Mouse (Mus musculus): ENCODE measurements around the gene Podn. TPM values are rescaled to one million over a fixed set of nuclear protein-coding genes. Genes with fewer than 3 reads are reported as not detected.

Gene Podn
- polyA plus RNA-seq, 1 experiment from 2014 or later, result 0.27 TPM

DNA sequence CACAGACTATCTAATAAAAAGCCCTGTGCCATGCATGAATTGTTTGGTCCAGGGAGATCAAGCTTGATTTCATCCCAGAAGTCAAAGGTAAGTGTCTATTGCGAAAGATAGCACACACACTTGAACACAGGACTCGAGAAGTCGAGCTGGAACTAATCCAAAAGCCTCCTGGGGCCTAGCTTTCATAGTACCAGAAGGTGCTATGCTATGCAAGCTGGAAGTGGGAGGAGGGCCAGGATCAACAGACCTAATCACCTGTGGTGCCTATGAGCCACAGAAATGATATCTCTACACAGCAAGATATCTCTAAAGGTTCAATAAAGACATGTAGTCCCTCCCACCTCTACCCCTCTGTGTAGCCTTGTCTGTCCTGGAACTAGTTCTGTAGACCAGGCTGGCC, 24.2 kb downstream of the Podn start:
- Histone ChIP-seq H3K4me2 (no peak overlapping the region), H3K4me1 (peaks cover 13% of the 10 kb centered on the region), H3K9me3 (no peaks in the 10 kb centered on the region), H3K27ac (no peak overlapping the region), H3K9ac (no peak overlapping the region), H3K36me3 (replicated peaks) (peaks cover 6% of the 10 kb centered on the region; the same call in 1 of the 2 replicates), H3K4me3 (replicated peaks) (no peak overlapping the region), H3K27me3 (no peaks in the 10 kb centered on the region)
- 97% methylated on average over 3 of the region's 3 CpGs for WGBS
- ATAC-seq (ENCODE audit: low FRiP score), result no peak

DNA sequence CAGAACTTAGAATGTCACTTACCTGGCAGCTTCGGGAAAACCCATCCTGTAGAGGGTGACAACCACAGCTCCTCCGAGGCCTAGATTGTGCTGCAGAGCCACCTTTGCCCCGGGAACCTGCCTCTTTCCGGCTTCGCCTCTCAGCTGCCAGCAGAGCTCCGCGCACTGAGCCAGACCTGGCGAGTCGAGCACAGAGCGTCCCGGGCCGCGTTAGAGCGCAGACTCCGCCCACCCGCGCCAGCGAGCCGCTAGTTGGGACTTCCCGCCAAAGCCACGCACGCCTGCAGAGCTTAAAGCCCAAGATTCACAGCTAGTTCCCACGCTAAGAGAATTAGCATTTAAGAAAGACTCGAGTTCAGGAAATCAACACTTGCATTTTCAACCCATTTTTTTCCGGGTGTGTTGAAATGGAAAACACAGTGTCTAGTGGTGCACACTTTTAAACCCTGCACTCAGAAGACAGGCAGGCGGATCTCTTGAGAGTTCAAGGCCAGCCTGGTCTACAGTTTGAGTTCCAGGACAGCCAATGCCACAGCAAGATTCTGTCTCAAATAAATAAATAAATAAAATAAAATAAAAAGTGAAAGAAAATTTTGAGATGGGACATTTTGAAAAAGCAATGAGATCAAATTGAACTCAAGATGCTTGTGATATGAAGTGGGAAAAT, 24.9 kb downstream of the Podn start:
- peak overlapping the region; percentile 46 for H3K9ac ChIP-seq
- no peaks in the 10 kb centered on the region for H3K9me3 ChIP-seq
- H3K4me2 ChIP-seq, result peak overlapping the region; percentile 60
- peak overlapping the region; percentile 45 for H3K4me3 ChIP-seq (replicated peaks)
- ATAC-seq (ENCODE audit: low FRiP score), result peak; percentile 96
- H3K36me3 ChIP-seq (replicated peaks), result peaks cover 6% of the 10 kb centered on the region; the same call in 1 of the 2 replicates
- 3% methylated on average over 26 of the region's 26 CpGs for WGBS
- peaks cover 13% of the 10 kb centered on the region for H3K4me1 ChIP-seq
- no peaks in the 10 kb centered on the region for H3K27me3 ChIP-seq
- no peak overlapping the region for H3K27ac ChIP-seq

DNA sequence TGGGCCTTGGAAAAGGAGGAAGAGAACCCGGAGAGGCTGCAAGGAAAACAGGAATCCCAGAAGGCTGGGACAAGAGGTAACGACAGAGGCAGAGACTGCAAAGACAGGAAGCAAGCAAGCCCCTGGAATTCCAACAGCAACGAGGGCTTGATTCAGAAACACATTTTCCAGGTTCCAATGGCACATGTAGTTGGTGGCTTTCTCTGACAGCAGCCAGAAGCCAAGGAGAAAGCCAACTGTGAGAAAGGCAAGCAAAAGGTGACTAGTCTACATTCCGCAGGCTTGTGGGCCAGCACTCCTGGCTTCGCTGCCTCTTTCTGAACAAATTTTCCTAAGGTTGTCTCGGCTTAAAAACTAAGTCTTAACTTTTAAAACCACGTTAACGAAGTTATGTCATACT, 25.5 kb downstream of the Podn start:
- peak overlapping the region; percentile 46 for H3K9ac ChIP-seq
- H3K27ac ChIP-seq, result no peak overlapping the region
- H3K4me2 ChIP-seq, result peak overlapping the region; percentile 60
- H3K9me3 ChIP-seq, result no peaks in the 10 kb centered on the region
- 10% methylated on average over 8 of the region's 8 CpGs for WGBS
- 0 out of 2 replicates have a peak, but pooled peaks have one; percentile 16 for ATAC-seq (ENCODE audit: low FRiP score)
- H3K4me1 ChIP-seq, result peaks cover 13% of the 10 kb centered on the region
- peaks cover 6% of the 10 kb centered on the region; the same call in 1 of the 2 replicates for H3K36me3 ChIP-seq (replicated peaks)
- H3K27me3 ChIP-seq, result no peaks in the 10 kb centered on the region
- H3K4me3 ChIP-seq (replicated peaks), result peak overlapping the region; percentile 45

DNA sequence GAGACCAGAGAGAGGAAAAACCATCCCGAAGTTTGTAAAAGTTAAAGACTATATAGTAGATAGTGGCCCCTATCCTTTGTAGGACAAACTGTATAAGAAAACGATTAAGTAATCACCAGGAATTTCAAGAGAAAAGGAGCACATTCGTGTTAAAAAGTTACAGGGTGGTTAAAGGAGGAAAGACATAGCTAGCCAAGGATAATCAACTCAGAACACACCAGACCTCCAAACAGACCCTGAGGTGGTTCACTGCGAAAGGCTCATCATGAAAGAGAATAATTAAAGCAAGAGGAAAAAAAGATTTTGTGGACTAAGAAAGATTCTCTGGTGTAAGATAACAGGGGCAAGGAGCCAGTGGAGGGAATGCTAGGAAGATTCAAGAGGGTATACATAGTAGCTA, 26.0 kb downstream of the Podn start:
- no peak overlapping the region for H3K27ac ChIP-seq
- 73% methylated on average over 4 of the region's 4 CpGs for WGBS
- H3K4me3 ChIP-seq (replicated peaks), result peak overlapping the region; percentile 45
- no peaks in the 10 kb centered on the region for H3K9me3 ChIP-seq
- H3K4me2 ChIP-seq, result peak overlapping the region; percentile 60
- no peak for ATAC-seq (ENCODE audit: low FRiP score)
- peak overlapping the region; percentile 46 for H3K9ac ChIP-seq
- peaks cover 13% of the 10 kb centered on the region for H3K4me1 ChIP-seq
- no peaks in the 10 kb centered on the region for H3K27me3 ChIP-seq
- H3K36me3 ChIP-seq (replicated peaks), result peaks cover 10% of the 10 kb centered on the region; the same call in 1 of the 2 replicates

DNA sequence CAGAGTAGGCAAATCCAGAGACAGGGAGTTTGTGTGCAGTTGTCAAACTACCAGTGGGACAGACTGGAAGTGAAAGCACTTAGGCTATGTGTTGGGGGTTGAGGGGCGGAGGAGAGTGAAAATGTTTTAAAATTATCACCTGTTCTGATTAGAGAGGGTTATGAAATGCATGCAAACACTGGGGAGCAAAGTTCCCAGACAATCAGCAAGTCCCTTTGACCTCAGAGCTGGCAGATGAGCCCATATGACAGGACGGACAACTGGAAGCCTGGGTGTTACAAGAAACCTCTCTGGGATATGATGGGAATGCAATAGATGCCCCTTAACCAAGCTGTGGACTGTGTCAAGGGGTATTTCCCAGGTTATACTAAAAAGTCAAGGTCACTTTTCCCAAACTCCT, 28.2 kb downstream of the Podn start:
- no peak for ATAC-seq (ENCODE audit: low FRiP score)
- Histone ChIP-seq H3K4me1 (peaks cover 13% of the 10 kb centered on the region), H3K36me3 (replicated peaks) (peaks cover 16% of the 10 kb centered on the region), H3K4me2 (no peak overlapping the region), H3K27me3 (no peaks in the 10 kb centered on the region), H3K9me3 (no peaks in the 10 kb centered on the region), H3K9ac (no peak overlapping the region), H3K27ac (no peak overlapping the region), H3K4me3 (replicated peaks) (no peak overlapping the region)
- WGBS, result 92% methylated on average over 2 of the region's 2 CpGs

DNA sequence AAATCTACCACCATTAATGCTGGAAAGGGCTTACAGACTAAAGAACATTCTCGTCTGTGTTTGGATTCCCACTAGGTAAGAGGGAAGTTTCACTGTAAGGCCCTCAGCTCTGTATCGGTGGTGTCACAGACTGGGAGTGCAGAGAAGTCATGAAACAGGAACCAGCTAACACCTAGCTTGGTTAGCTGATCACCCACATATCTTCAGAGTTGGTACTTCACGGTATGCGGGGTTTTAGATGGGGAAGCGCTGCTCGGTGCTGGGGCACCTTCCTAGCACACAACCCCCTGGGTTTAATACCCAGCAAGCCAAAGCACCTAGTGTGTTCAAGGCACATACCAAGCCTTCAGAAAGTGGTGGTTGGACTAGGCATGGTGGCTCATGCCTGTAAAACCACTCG, 29.0 kb downstream of the Podn start:
- Histone ChIP-seq H3K27ac (no peak overlapping the region), H3K9me3 (no peaks in the 10 kb centered on the region), H3K4me3 (replicated peaks) (no peak overlapping the region), H3K27me3 (no peaks in the 10 kb centered on the region), H3K9ac (no peak overlapping the region), H3K4me2 (no peak overlapping the region), H3K36me3 (replicated peaks) (peaks cover 21% of the 10 kb centered on the region), H3K4me1 (peaks cover 13% of the 10 kb centered on the region)
- WGBS, result 93% methylated on average over 7 of the region's 7 CpGs
- ATAC-seq (ENCODE audit: low FRiP score), result no peak

DNA sequence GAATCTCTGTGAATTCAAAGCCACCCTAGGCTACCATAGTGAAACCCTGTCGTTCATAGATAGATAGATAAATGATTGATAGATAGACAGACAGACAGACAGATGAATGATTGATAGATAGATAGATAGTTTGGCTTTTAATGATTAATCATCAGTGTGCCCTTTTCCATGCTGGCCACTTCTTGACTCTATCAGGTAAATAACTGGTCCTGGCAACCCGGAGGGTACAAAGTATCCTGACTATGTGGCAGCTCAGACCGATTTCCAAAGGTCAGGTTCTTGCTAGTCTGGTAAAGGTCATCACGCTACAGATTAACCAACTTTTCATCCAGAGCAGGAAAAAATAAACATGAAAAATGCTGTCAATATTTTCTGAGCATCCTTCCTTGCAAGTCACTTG, 29.7 kb downstream of the Podn start:
- Histone ChIP-seq H3K27me3 (no peaks in the 10 kb centered on the region), H3K4me1 (peaks cover 13% of the 10 kb centered on the region), H3K4me3 (replicated peaks) (no peak overlapping the region), H3K27ac (no peak overlapping the region), H3K9ac (no peak overlapping the region), H3K4me2 (no peak overlapping the region), H3K9me3 (no peaks in the 10 kb centered on the region), H3K36me3 (replicated peaks) (peaks cover 25% of the 10 kb centered on the region)
- ATAC-seq (ENCODE audit: low FRiP score), result no peak
- WGBS, result 96% methylated on average over 4 of the region's 4 CpGs

DNA sequence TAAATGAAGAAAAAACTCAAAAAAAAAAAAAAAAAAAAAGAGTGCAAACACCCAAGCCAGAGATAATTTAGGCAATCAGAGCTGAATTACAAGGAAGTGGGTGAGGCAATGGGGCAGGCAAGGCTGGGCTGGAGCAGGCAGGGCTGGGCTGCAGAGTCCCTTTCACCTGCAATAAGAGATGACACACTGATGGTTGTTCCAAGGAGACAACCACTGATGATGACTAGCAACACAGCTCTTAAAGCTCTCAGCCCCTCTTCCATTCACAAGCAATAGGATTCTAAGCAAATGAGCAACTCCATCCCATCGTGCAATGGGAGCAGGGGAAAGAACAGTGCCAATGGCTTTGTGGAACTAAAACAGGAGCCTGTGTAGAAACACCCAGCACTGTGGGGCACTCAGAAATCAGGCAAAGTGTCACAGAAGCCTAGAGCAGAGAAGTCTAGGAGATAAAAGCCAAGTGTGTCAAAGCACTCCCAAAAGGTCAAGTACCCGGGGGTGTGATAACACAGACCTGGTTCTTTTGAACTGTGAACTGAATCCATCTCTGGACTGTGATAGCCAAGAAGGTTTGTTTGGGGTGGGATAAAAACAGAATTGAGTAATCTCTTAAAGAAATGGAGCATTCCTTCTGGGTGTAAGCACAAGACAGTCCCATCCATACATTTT, 30.9 kb downstream of the Podn start:
- WGBS, result 93% methylated on average over 2 of the region's 2 CpGs
- H3K27me3 ChIP-seq, result no peaks in the 10 kb centered on the region
- H3K27ac ChIP-seq, result no peak overlapping the region
- no peaks in the 10 kb centered on the region for H3K9me3 ChIP-seq
- peaks cover 26% of the 10 kb centered on the region for H3K36me3 ChIP-seq (replicated peaks)
- no peak overlapping the region for H3K4me2 ChIP-seq
- no peak for ATAC-seq (ENCODE audit: low FRiP score)
- H3K9ac ChIP-seq, result no peak overlapping the region
- H3K4me1 ChIP-seq, result peaks cover 13% of the 10 kb centered on the region
- no peak overlapping the region for H3K4me3 ChIP-seq (replicated peaks)

DNA sequence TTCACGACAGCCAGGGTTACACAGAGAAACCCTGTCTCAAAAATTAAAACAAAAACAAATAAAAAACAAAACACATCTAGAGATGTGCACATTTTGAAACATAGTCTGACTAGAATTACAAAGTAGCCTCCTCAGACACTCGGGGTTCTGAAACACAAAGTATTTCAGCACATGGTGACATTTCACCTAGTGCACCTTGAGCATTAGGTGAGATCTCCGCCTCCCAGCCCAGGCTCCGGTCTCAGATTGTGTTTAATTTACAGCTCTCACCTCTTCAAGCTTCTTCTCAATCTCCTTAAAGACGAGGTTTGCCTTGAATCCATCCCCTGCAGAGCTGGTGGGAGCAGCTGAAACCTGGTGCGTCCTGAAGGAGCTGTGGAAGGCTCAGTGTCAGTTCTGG, 32.6 kb downstream of the Podn start:
- Histone ChIP-seq H3K4me3 (replicated peaks) (no peak overlapping the region), H3K36me3 (replicated peaks) (peaks cover 37% of the 10 kb centered on the region), H3K9me3 (no peaks in the 10 kb centered on the region), H3K4me2 (no peak overlapping the region), H3K27me3 (no peaks in the 10 kb centered on the region), H3K4me1 (peaks cover 15% of the 10 kb centered on the region), H3K9ac (no peak overlapping the region), H3K27ac (no peak overlapping the region)
- WGBS, result 89% methylated on average over 6 of the region's 6 CpGs
- ATAC-seq (ENCODE audit: low FRiP score), result no peak

DNA sequence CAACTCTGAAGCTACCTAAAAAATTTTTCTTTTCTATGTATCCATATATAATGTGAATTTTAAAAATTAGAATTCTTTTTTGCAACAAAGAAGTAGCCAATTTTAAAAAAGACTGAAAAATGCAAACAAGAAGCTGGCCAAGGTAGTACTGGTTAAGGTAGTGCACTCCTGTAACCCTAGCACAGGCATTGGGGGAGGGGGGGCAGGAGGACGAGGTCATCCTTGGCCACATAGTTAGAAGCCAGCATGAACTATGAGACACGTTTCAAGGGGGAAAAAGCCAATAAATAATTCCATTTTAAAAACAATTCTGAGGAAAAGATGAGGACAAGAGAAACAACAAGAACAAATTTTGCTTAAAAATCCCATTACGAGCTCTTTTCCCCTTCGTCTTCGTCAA, 33.7 kb downstream of the Podn start:
- no peak overlapping the region for H3K4me3 ChIP-seq (replicated peaks)
- no peak for ATAC-seq (ENCODE audit: low FRiP score)
- H3K9me3 ChIP-seq, result no peaks in the 10 kb centered on the region
- 94% methylated on average over 5 of the region's 5 CpGs for WGBS
- H3K27ac ChIP-seq, result no peak overlapping the region
- H3K4me1 ChIP-seq, result peaks cover 15% of the 10 kb centered on the region
- no peak overlapping the region for H3K4me2 ChIP-seq
- H3K36me3 ChIP-seq (replicated peaks), result peaks cover 37% of the 10 kb centered on the region
- H3K9ac ChIP-seq, result no peak overlapping the region
- H3K27me3 ChIP-seq, result no peaks in the 10 kb centered on the region

DNA sequence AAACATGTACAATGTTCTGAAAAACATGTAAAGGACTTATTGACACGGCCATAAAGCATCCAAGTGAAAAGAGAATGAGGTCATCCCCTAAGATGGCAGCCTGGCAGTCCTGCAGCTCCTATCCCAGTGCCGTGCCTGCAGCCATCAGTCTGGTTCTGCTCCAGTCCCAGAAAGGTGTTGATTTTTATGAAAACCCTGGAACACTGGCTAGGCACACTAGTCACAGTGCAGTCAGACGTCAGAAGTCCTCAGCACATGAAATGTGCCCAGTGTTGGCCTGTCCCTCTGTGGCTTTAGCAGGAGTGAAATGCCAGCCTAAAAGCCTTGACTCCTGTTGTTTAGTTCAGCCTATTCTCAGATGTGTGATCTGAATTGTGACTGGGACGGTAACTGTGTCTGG, 35.5 kb downstream of the Podn start:
- peaks cover 40% of the 10 kb centered on the region for H3K36me3 ChIP-seq (replicated peaks)
- H3K9ac ChIP-seq, result no peak overlapping the region
- 61% methylated on average over 4 of the region's 4 CpGs for WGBS
- H3K27ac ChIP-seq, result peak overlapping the region; percentile 53; the same call in 1 of the 2 replicates
- H3K4me3 ChIP-seq (replicated peaks), result no peak overlapping the region
- no peak overlapping the region for H3K4me2 ChIP-seq
- ATAC-seq (ENCODE audit: low FRiP score), result no peak
- H3K27me3 ChIP-seq, result no peaks in the 10 kb centered on the region
- no peaks in the 10 kb centered on the region for H3K9me3 ChIP-seq
- peaks cover 15% of the 10 kb centered on the region for H3K4me1 ChIP-seq

DNA sequence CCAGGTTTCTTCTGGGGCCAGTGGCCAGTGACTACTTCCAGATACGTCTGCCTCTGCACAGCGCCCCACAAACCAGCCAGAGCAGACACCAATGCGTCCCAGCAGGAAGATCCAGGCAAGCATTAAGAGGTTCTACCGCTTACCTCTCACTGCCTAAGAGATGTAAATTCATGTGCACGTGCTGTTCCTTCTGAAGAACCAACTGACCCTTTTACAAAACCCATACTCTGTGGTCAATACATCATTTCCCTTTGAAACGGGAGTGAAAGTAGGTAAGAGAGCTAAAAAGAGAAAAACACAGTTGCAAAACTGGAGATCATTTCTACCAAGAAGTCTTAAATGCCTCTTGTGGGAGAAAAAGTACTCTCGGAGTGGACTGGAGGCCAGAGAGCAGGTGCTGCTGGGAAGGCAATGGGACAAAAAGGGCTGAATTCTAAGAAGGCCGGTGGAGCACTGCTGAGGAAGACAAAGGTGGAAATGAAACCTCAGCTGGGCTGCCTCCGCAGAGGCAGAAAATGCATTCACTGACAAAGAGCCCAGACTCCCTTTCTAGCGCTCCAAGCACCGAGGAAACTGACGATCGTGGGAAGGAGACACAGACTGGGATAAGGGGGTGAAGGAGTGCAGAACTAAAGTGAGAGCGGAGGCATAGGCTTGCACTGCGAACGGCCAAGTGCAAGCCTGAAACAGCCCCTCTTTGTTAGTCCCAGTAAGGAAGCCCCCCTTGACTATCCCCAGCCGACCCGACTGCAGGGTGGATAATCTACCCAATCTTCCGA, 36.5 kb downstream of the Podn start:
- 30% methylated on average over 19 of the region's 19 CpGs for WGBS
- H3K27me3 ChIP-seq, result no peaks in the 10 kb centered on the region
- peaks cover 44% of the 10 kb centered on the region for H3K36me3 ChIP-seq (replicated peaks)
- ATAC-seq (ENCODE audit: low FRiP score), result peak; percentile 72
- H3K4me1 ChIP-seq, result peaks cover 15% of the 10 kb centered on the region
- peak overlapping the region; percentile 36 for H3K4me2 ChIP-seq
- no peaks in the 10 kb centered on the region for H3K9me3 ChIP-seq
- H3K27ac ChIP-seq, result peak overlapping the region; percentile 80
- H3K4me3 ChIP-seq (replicated peaks), result no peak overlapping the region
- peak overlapping the region; percentile 38 for H3K9ac ChIP-seq

Measured in forebrain, embryonic 12.5 days (tissue).